Mouse (Mus musculus): ENCODE measurements around the gene Eif4a3. TPM values are rescaled to one million over a fixed set of nuclear protein-coding genes. Genes with fewer than 3 reads are reported as not detected.

Gene Eif4a3
- total RNA-seq (2014; rRNA removed; ENCODE audit: low replicate concordance) (156 and 157 TPM in 2 replicates), polyA plus RNA-seq (2015; fragmentation: Nextera tagmentation; extraction: Ambion mirVana) (197 and 212 TPM in 2 replicates)

- Histone ChIP-seq H3K9me3 (replicated peaks; ENCODE audit: control insufficient read depth, low read length) (no peaks in the 10 kb centered on the region), H3K4me2 (ENCODE audit: low read depth, low read length) (peak within 1 kb of the TSS; percentile 79), H3K27me3 (ENCODE audit: control insufficient read depth, insufficient read depth, low read length) (no peaks in the 10 kb centered on the region), H3K9ac (replicated peaks; ENCODE audit: low read depth, low read length) (peak within 1 kb of the TSS; percentile 66), H3K4me1 (ENCODE audit: control insufficient read depth, insufficient read depth) (peaks cover 19% of the 10 kb centered on the region), H3K27ac (ENCODE audit: low read depth) (peak within 1 kb of the TSS; percentile 87), H3K4me3 (ENCODE audit: low read depth, low read length) (peak within 1 kb of the TSS; percentile 61), H3K36me3 (replicated peaks; ENCODE audit: control insufficient read depth, insufficient read depth, low read length) (peaks cover 26% of the 10 kb centered on the region)
- DNase-seq (ENCODE audit: low spot score) (peak; percentile 92), ATAC-seq (ENCODE audit: insufficient read depth, low read depth) (peak; percentile 95)
- under 1% methylated on average over 89 of the region's 89 CpGs for WGBS
- TF ChIP-seq EP300 (IDR thresholded peaks at IDR 0.05; ENCODE audit: low read depth) (peak; percentile 100), CTCF (IDR thresholded peaks at IDR 0.05; ENCODE audit: low read depth) (no peak)
Measured at GRCm38 (mm10) chr11:119299391-119300245, at the start of gene Eif4a3. Gene Eif4a3, minus strand, starts transcription at chr11:119300089.

- Histone ChIP-seq H3K9me3 (replicated peaks; ENCODE audit: control insufficient read depth, low read length) (no peaks in the 10 kb centered on the region), H3K27ac (ENCODE audit: low read depth) (no peak overlapping the region), H3K4me2 (ENCODE audit: low read depth, low read length) (no peak overlapping the region), H3K27me3 (ENCODE audit: control insufficient read depth, insufficient read depth, low read length) (no peaks in the 10 kb centered on the region), H3K4me3 (ENCODE audit: low read depth, low read length) (no peak overlapping the region), H3K4me1 (ENCODE audit: control insufficient read depth, insufficient read depth) (no peaks in the 10 kb centered on the region), H3K9ac (replicated peaks; ENCODE audit: low read depth, low read length) (no peak overlapping the region), H3K36me3 (replicated peaks; ENCODE audit: control insufficient read depth, insufficient read depth, low read length) (0 out of 2 replicates have a peak, but pooled peaks cover 6% of the 10 kb centered on the region)
- DNase-seq (ENCODE audit: low spot score) (no peak), ATAC-seq (ENCODE audit: insufficient read depth, low read depth) (no peak)
- 84% methylated on average over 4 of the region's 4 CpGs for WGBS
- TF ChIP-seq EP300 (IDR thresholded peaks at IDR 0.05; ENCODE audit: low read depth) (no peak), CTCF (IDR thresholded peaks at IDR 0.05; ENCODE audit: low read depth) (no peak)
Measured at GRCm38 (mm10) chr11:119347125-119347524, 47.2 kb upstream of the Eif4a3 start.

- Histone ChIP-seq H3K27me3 (ENCODE audit: control insufficient read depth, insufficient read depth, low read length) (no peaks in the 10 kb centered on the region), H3K27ac (ENCODE audit: low read depth) (no peak overlapping the region), H3K9ac (replicated peaks; ENCODE audit: low read depth, low read length) (no peak overlapping the region), H3K4me3 (ENCODE audit: low read depth, low read length) (no peak overlapping the region), H3K4me1 (ENCODE audit: control insufficient read depth, insufficient read depth) (no peaks in the 10 kb centered on the region), H3K4me2 (ENCODE audit: low read depth, low read length) (no peak overlapping the region), H3K36me3 (replicated peaks; ENCODE audit: control insufficient read depth, insufficient read depth, low read length) (0 out of 2 replicates have a peak, but pooled peaks cover 6% of the 10 kb centered on the region), H3K9me3 (replicated peaks; ENCODE audit: control insufficient read depth, low read length) (no peaks in the 10 kb centered on the region)
- TF ChIP-seq CTCF (IDR thresholded peaks at IDR 0.05; ENCODE audit: low read depth) (no peak), EP300 (IDR thresholded peaks at IDR 0.05; ENCODE audit: low read depth) (no peak)
- WGBS: 56% methylated on average over 6 of the region's 6 CpGs
- no peak for ATAC-seq (ENCODE audit: insufficient read depth, low read depth)
- no peak for DNase-seq (ENCODE audit: low spot score)
Measured at GRCm38 (mm10) chr11:119344865-119345264, 45.0 kb upstream of the Eif4a3 start.

- ATAC-seq (ENCODE audit: insufficient read depth, low read depth): no peak
- H3K4me2 ChIP-seq (ENCODE audit: low read depth, low read length): no peak overlapping the region
- no peak for DNase-seq (ENCODE audit: low spot score)
- H3K9ac ChIP-seq (replicated peaks; ENCODE audit: low read depth, low read length): no peak overlapping the region
- no peaks in the 10 kb centered on the region for H3K9me3 ChIP-seq (replicated peaks; ENCODE audit: control insufficient read depth, low read length)
- no peak overlapping the region for H3K4me3 ChIP-seq (ENCODE audit: low read depth, low read length)
- H3K4me1 ChIP-seq (ENCODE audit: control insufficient read depth, insufficient read depth): no peaks in the 10 kb centered on the region
- TF ChIP-seq EP300 (IDR thresholded peaks at IDR 0.05; ENCODE audit: low read depth) (no peak), CTCF (IDR thresholded peaks at IDR 0.05; ENCODE audit: low read depth) (no peak)
- H3K27me3 ChIP-seq (ENCODE audit: control insufficient read depth, insufficient read depth, low read length): no peaks in the 10 kb centered on the region
- WGBS: 69% methylated on average over 8 of the region's 8 CpGs
- 0 out of 2 replicates have a peak, but pooled peaks cover 6% of the 10 kb centered on the region for H3K36me3 ChIP-seq (replicated peaks; ENCODE audit: control insufficient read depth, insufficient read depth, low read length)
- H3K27ac ChIP-seq (ENCODE audit: low read depth): no peak overlapping the region
Measured at GRCm38 (mm10) chr11:119344178-119344577, 44.3 kb upstream of the Eif4a3 start.

GRCm38 (mm10) chr11:119339637-119340036 is 39.7 kb upstream of the Eif4a3 start:
- WGBS: 2% methylated on average over 5 of the region's 5 CpGs

More at GRCm38 (mm10) chr11:119339637-119340036, 39.7 kb upstream of the Eif4a3 start:
- Histone ChIP-seq H3K36me3 (replicated peaks; ENCODE audit: control insufficient read depth, insufficient read depth, low read length) (no peaks in the 10 kb centered on the region), H3K9ac (replicated peaks; ENCODE audit: low read depth, low read length) (no peak overlapping the region), H3K4me2 (ENCODE audit: low read depth, low read length) (no peak overlapping the region), H3K9me3 (replicated peaks; ENCODE audit: control insufficient read depth, low read length) (no peaks in the 10 kb centered on the region), H3K27ac (ENCODE audit: low read depth) (no peak overlapping the region), H3K4me1 (ENCODE audit: control insufficient read depth, insufficient read depth) (no peaks in the 10 kb centered on the region), H3K27me3 (ENCODE audit: control insufficient read depth, insufficient read depth, low read length) (no peaks in the 10 kb centered on the region), H3K4me3 (ENCODE audit: low read depth, low read length) (no peak overlapping the region)
- ATAC-seq (ENCODE audit: insufficient read depth, low read depth): peak; percentile 69
- peak; percentile 43 for DNase-seq (ENCODE audit: low spot score)
- TF ChIP-seq CTCF (IDR thresholded peaks at IDR 0.05; ENCODE audit: low read depth) (peak; percentile 96), EP300 (IDR thresholded peaks at IDR 0.05; ENCODE audit: low read depth) (no peak)
